Mouse (Mus musculus): Measurements from ENCODE around the gene C5ar1.
"Not testable (repeated sequence)": the region's sequence is repeated elsewhere in the genome, so short reads cannot be mapped to it uniquely, and the experiment has no call there.

C5ar1 gene

GRCm38 (mm10) chr7:16259110-16259590 lies at the start of gene C5ar1:
Gene C5ar1 (minus strand): TSS chr7:16259540.
- no peak for DNase-seq (ENCODE audit: low spot score)

DNA sequence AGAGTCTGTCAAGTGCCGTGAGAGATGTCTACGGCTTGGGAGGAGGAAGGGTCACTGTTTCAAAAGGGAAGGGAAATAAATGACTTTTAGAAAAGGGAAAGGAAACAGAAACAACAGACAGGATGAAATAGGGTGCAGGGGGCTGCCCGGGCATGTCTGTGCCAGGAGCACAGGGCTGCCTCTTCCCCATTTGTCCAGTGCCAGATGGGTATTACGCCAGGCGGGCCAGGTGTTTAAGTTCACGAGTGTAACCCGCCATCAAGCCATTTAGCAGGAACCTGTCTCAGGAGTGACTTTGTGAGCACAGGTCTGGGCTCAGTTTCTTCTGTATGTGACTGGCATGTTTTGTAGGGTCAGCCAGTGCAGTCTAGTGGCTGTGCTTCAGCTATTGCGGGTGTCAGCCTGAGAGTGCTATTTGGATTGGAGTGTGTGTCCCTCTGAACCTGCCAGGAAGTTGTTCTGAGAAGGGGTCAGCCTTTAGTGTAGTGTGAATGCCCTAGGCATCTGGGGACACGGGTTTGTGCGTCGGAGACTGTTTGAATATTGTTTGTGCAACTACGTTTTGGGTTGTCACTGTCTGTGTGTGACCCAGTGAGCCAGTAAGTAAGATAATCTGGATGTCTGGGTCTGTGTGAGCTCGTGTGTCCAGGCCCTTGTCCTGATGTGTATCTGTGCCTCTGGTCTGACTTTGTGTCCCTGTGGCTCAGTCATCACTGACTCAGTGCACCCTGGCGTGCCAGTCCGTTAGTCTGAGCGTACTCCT lies 49.4 kb upstream of the C5ar1 start:
- DNase-seq (ENCODE audit: low spot score): no peak

DNA sequence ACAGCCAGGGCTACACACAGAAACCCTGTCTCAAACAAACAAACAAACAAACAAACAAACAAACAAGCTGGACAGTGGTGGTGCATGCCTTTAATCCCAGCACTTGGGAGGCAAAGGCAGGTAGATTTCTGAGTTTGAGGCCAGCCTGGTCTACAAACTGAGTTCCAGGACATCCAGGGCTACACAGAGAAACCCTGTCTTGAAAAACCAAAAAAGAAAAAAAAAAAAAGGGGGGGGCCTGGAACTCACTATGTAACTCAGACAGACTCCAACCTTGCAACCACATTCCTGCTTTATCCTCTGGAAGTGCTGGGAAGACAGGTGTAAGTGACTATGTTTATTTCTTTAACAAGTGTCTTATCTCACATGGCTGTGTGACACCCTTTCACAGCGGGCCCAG lies 48.8 kb upstream of the C5ar1 start, which contains the start of gene Bbc3:
Gene Bbc3, plus strand, starts transcription at position 301 of the 400 bp plus-strand sequence.
- not testable (repeated sequence) for DNase-seq (ENCODE audit: low spot score)

DNA sequence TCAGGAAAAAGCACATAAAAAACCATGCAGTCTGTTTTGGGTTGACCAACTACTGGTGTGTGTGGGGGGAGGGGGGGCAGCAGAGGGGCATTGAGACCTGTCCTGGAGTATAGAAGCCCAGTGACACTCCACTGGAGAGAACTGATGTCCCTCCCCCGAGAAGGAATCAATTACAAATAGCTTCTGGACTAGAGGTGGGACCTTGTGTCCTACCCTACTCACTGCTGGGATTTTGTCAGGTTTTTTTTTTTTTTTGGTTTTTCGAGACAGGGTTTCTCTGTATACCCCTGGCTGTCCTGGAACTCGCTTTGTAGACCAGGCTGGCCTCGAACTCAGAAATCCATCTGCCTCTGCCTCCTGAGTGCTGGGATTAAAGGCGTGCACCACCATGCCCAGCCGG lies 47.8 kb upstream of the C5ar1 start:
- not testable (repeated sequence) for DNase-seq (ENCODE audit: low spot score)

GRCm38 (mm10) chr7:16299419-16300035 lies 40.2 kb upstream of the C5ar1 start:
- peak; percentile 79 for DNase-seq (ENCODE audit: low spot score)

GRCm38 (mm10) chr7:16298927-16299326 lies 39.6 kb upstream of the C5ar1 start:
- DNase-seq (ENCODE audit: low spot score): no peak

GRCm38 (mm10) chr7:16297616-16298015 lies 38.3 kb upstream of the C5ar1 start:
- DNase-seq (ENCODE audit: low spot score): no peak

DNA sequence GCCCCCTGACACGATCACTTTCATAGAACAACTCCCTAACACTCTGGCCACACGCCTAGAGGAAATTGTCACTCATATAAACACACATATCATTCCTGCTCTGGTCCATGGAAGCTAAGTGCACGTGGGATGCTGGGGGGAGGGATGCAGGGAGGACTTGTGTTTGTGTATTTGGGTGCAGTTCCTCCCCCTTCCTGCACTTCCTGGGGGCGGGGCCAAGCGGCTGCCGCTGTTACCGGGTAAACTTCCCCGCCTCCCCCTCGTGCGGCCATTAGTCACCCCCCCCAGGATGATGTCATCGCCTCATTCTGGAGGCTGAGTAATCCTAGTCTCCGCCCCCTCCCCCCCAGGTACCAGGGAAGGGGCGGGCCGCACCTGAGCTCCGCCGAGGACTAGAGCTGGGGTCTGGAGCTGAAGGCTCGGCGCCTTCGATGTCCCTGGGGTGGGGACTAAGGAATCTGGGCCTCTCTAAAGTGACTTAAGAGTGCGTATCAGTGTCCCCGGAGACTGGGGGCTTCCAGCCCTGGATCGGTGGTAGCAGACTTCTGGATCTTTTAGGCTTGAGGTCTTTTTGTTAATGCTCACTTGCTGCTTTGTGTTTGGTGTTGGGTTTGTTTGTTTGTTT lies 37.5 kb upstream of the C5ar1 start:
- DNase-seq (ENCODE audit: low spot score): peak; percentile 74

GRCm38 (mm10) chr7:16296146-16296545 lies 36.8 kb upstream of the C5ar1 start:
- no peak for DNase-seq (ENCODE audit: low spot score)

- peak; percentile 44 for DNase-seq (ENCODE audit: low spot score)
These were observed 36.1 kb upstream of the C5ar1 start for GRCm38 (mm10) chr7:16295321-16295900.

- peak; percentile 97 for DNase-seq (ENCODE audit: low spot score)
These were observed 35.5 kb upstream of the C5ar1 start for GRCm38 (mm10) chr7:16294837-16295236.

DNA sequence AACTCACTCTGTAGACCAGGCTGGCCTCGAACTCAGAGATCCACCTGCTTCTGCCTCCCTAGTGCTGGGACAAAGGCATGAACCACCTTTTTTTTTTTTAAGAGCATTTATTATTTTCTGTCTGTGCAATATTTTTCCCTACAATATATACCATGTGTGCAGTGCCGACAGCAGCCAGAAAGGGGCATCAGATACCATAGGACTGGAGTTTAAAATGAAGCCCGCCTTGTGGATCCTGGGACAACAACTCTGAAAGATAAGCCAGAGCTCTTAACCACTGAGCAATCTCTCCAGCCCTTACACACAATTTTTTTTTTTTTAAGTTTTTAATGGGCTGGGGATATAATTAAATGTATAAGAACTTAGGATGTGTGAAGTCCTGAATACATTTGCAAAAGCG lies 35.0 kb upstream of the C5ar1 start:
- no peak for DNase-seq (ENCODE audit: low spot score)

DNA sequence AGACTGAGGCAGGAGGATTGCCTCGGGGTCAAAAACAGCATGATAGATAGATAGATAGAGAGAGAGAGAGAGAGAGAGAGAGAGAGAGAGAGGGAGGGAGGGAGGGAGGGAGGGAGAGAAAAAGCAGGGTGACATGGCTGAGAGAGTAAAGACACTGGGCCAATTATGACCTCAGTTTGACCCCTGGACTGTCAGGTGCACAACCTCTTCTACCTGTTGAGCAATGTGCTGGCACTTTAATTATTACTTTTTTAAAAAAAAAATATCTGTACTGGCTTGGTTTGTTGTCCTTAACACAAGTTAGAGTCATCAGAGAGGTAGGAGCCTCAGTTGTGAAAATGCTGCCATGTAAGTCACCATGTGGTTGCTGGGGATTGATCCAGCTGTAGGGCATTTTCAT lies 28.5 kb upstream of the C5ar1 start:
- DNase-seq (ENCODE audit: low spot score): no peak

DNA sequence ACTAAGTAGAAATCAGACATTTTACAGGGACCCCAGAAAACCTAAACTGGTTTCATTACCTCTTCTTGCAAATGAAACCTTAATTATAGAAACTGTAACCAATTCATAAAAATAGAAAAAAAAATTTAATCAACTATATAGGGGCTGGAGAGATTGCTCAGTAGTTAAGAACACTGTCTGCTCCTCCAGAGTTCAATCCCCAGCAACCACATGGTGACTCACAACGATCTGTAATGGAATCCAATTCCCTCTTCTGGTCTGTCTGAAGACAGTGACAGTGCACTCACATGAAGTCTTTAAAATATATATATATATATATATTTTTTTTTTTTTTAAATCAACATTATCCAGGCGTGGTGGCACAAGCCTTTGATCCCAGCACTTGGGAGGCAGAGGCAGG lies 27.7 kb upstream of the C5ar1 start:
- DNase-seq (ENCODE audit: low spot score): no peak

DNA sequence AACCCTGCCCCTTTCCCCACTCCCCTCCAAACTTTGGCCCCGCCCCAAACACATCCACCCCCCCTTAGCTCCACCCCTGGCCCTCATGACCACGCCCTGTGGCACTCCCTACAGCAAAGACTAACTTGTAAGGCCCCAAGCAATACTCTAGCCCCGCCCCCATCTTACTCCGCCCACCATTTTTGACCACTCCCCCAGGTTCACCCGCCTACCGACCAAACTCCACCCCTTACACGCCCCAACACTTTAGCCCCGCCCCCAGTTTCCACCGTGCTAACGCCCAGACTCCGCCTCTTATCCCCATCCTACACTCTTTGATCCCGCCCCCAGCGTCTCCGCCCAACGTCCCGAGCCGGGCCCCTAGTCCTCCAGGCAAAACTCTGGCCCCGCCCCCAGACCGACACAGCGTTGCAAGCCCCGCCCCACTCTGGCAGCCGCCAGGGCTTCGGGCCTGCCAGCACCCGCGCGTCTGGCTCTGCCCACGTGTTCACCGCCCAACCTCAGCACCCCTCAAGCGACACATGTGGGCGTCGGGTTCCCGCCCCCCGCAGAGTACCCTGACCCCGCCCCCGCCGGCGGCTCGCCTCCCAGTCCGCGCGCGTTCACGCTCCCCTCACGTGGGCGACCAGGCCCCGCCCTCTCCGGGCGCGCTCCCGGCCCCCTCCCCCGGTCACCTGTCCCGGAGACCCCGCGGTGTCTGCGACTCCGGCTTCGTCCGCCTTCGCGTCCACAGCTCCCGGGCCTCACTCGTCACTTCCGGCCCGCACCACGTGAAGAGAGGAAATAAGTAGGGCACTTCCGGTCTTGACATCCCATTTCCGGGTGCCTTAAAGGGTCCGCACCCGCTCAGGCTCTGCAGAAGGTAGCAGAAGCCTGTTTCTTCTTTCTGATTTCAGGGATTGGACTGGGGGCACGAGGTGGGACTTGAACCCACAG lies 27.0 kb upstream of the C5ar1 start, which contains the start of gene Ccdc9:
Gene Ccdc9, minus strand, starts transcription at position 770 of the 936 bp plus-strand sequence.
- DNase-seq (ENCODE audit: low spot score): peak; percentile 100

GRCm38 (mm10) chr7:16285450-16286025 lies 26.2 kb upstream of the C5ar1 start:
- peak; percentile 68 for DNase-seq (ENCODE audit: low spot score)

GRCm38 (mm10) chr7:16284904-16285303 lies 25.6 kb upstream of the C5ar1 start:
- DNase-seq (ENCODE audit: low spot score): no peak

DNA sequence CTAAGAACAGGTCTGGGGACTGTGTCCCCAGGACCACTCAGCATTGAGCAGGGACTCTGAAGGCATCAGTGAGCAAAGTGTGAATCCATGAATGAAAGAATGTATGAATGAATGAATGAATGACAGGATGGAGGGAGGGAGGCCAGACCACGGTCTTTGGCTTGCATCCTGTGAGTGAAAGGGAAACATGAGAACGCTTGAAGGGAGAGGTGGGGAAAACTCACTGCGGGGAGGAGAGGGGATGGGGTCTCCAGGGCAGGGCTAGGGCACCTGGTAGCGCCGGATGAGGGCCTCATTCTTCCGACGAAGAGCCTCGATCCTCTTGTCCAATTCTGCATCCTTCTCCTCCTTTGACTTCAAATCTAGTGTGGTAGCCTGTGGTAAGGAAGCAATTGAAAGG lies 24.7 kb upstream of the C5ar1 start:
- no peak for DNase-seq (ENCODE audit: low spot score)

DNA sequence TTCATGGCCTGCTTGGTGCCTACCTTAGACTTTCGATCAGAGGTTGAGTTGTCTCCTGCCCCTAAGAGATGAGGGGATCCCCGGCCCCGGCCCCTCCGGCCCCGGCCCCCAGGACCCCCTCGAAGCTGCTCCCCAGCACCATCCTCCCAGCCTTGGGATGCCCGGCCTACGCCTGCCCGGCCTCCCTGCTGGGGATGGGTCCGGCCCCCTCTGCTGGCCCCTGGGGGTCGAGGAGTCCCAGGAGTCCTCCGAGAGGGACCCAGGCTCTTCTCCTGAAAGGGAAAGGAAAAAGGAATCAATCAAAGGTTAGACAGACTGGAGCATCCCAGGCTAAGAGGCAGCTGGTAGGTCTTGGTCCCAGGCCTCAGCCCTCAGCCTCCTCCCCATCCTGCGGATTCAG lies 23.0 kb upstream of the C5ar1 start:
- DNase-seq (ENCODE audit: low spot score): no peak

- no peak for DNase-seq (ENCODE audit: low spot score)
These were observed 21.4 kb upstream of the C5ar1 start for GRCm38 (mm10) chr7:16280721-16281120.

Data from ovary, postnatal 14 days (tissue).